Mouse (Mus musculus) heart, postnatal 0 days (tissue): ENCODE measurements at regions not wholly inside any gene's neighbourhood (a gene's known extent, or its start where the extent isn't known, plus 50 kb on each side); places are given as distances from the start of the nearest gene placed in this dataset.
A peak's percentile ranks its signal among the peaks of the same experiment; 100 is the strongest.

Experiments used
- ATAC-seq: fragments of 200-750 bp; cut with Nextera tagmentation; 2 replicates; pipeline ENCODE4 v1.8.0; 2017; ENCODE audit warnings: low read depth, moderate number of reproducible peaks, moderate library complexity; ENCODE audit not compliant: insufficient read depth
- DNase-seq: peaks from one replicate; pipeline ENCODE4 v3.0.0-alpha.2; 2016; ENCODE audit warnings: low spot score
- H3K27ac ChIP-seq: fragments of 300-500 bp; sonication (generic); 2 replicates; pipeline ENCODE4 v1.5.1; 2014; ENCODE audit warnings: low read depth, mild to moderate bottlenecking
- H3K27me3 ChIP-seq: fragments of 300-500 bp; sonication (generic); 2 replicates; pipeline ENCODE4 v1.6.1; 2014; ENCODE audit warnings: low read length, mixed read lengths; ENCODE audit not compliant: control insufficient read depth, insufficient read depth
- H3K36me3 ChIP-seq: fragments of 300-500 bp; sonication (generic); replicated peaks from 2 replicates; pipeline ENCODE4 v1.6.1; 2014; ENCODE audit warnings: low read length, mixed read lengths; ENCODE audit not compliant: control insufficient read depth, insufficient read depth
- H3K4me1 ChIP-seq: fragments of 300-500 bp; sonication (generic); 2 replicates; pipeline ENCODE4 v1.6.1; 2014; ENCODE audit warnings: antibody characterized with exemption; ENCODE audit not compliant: control insufficient read depth, insufficient read depth
- H3K4me2 ChIP-seq: fragments of 300-500 bp; sonication (generic); 2 replicates; pipeline ENCODE4 v1.6.1; 2014; ENCODE audit warnings: low read depth, mild to moderate bottlenecking, low read length, moderate library complexity
- H3K4me3 ChIP-seq: fragments of 300-500 bp; sonication (generic); 2 replicates; pipeline ENCODE4 v1.5.1; 2014; ENCODE audit warnings: low read depth, low read length
- H3K9ac ChIP-seq: fragments of 300-500 bp; sonication (generic); replicated peaks from 2 replicates; pipeline ENCODE4 v1.6.1; 2014; ENCODE audit warnings: low read depth, low read length, mixed read lengths
- H3K9me3 ChIP-seq: fragments of 300-500 bp; sonication (generic); replicated peaks from 2 replicates; pipeline ENCODE4 v1.6.1; 2016; ENCODE audit warnings: low read length; ENCODE audit not compliant: control insufficient read depth
- CTCF ChIP-seq: IDR thresholded peaks from 2 replicates; pipeline ENCODE4 v1.5.1; 2016; ENCODE audit warnings: antibody characterized with exemption, control low read depth, low read depth
- EP300 ChIP-seq: IDR thresholded peaks from 2 replicates; pipeline ENCODE4 v1.6.1; 2016; ENCODE audit warnings: antibody characterized with exemption, low read depth
- WGBS: fragments of 180-500 bp; shearing (Covaris S2); extraction: QIAGEN DNeasy Blood & Tissue Kit; methylation state at CpG from one replicate; pipeline ENCODE4 v1.1.7; 2014; 5-methylcytosine and 5-hydroxymethylcytosine counted together

DNA sequence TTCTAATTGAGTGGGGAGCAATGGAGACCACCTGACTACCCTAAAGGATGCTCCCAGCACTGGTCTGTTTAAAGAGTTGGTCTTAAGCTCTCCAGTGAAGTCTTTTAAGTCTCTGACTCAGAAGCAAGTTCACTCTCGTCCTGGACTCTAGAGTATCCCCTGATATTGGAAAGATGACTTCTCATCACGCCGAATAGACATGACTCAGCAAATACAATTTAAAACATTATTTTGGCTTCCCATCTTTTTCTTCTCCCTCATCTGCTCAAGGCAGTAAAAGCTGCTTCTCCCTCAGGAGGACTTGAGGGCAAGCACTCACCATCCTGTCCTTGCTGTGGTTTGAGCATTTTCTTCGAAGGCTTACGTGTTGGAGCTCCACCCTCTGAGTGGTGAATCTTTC lies 92.7 kb upstream of the Max start:
- TF ChIP-seq EP300 (no peak), CTCF (no peak)
- no peaks in the 10 kb centered on the region for H3K9me3 ChIP-seq
- H3K36me3 ChIP-seq, result no peaks in the 10 kb centered on the region
- no peak overlapping the region for H3K9ac ChIP-seq
- WGBS, result 83% methylated on average over 5 of the region's 5 CpGs
- DNase-seq (no peak), ATAC-seq (no peak)
- H3K27ac ChIP-seq, result no peak overlapping the region
- H3K4me2 ChIP-seq, result no peak overlapping the region
- H3K4me3 ChIP-seq, result no peak overlapping the region
- H3K27me3 ChIP-seq, result no peaks in the 10 kb centered on the region; the same call in 1 of the 2 replicates
- H3K4me1 ChIP-seq, result peaks cover 2% of the 10 kb centered on the region; the same call in 1 of the 2 replicates

DNA sequence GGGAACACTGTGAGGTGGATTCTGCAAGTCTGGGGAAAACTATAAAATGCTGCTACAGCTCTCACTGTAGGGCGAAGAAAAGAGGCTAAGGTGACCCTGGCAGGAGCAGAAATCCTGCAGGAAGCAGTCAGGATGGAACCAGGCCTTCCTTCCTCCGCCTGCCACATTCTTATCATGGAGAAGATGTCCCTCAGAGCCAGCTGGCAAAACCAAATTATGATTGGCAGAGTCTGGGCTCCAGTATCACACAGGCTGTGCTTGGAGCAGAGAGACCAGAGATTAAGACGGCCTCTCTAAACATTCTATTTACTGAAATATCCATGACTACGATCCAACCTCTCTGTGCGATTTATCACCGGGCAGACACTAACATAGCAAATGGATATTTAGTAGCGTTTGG lies 92.2 kb upstream of the Max start:
- H3K27ac ChIP-seq, result no peak overlapping the region
- 68% methylated on average over 7 of the region's 7 CpGs for WGBS
- H3K27me3 ChIP-seq, result no peaks in the 10 kb centered on the region; the same call in 1 of the 2 replicates
- no peak overlapping the region for H3K9ac ChIP-seq
- DNase-seq, result no peak
- H3K4me2 ChIP-seq, result no peak overlapping the region
- H3K4me3 ChIP-seq, result no peak overlapping the region
- H3K36me3 ChIP-seq, result no peaks in the 10 kb centered on the region
- ATAC-seq, result no peak
- no peaks in the 10 kb centered on the region; the same call in 1 of the 2 replicates for H3K4me1 ChIP-seq
- TF ChIP-seq CTCF (no peak), EP300 (no peak)
- H3K9me3 ChIP-seq, result no peaks in the 10 kb centered on the region

DNA sequence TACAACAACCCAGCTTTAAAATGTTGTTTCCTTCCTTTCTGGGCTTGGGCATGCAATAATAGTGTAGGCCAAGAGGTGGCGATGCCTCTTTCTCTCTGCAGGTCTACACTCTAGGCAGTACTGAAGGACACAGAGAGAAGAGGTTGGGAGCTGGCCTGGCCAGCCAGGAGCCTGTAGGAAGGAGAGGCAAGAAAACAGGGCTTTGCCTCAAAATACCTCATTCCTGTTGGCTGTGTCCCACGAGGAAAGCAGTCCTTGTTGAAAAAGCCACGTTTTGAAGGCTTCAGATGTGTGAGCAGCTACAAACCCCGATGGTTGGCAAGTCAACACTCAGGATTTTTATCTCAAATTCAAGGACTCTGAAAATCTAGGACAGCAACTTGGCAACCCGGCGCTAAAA lies 90.9 kb upstream of the Max start:
- H3K27me3 ChIP-seq, result no peaks in the 10 kb centered on the region; the same call in 1 of the 2 replicates
- H3K27ac ChIP-seq, result no peak overlapping the region
- H3K9me3 ChIP-seq, result no peaks in the 10 kb centered on the region
- peak; percentile 69 for DNase-seq
- H3K9ac ChIP-seq, result no peak overlapping the region
- H3K4me2 ChIP-seq, result no peak overlapping the region
- ATAC-seq, result peak; percentile 67; the same call in 1 of the 2 replicates
- no peak overlapping the region for H3K4me3 ChIP-seq
- TF ChIP-seq CTCF, result peak; percentile 69
- no peak for TF ChIP-seq EP300
- no peaks in the 10 kb centered on the region; the same call in 1 of the 2 replicates for H3K4me1 ChIP-seq
- WGBS, result 44% methylated on average over 6 of the region's 6 CpGs
- H3K36me3 ChIP-seq, result no peaks in the 10 kb centered on the region

DNA sequence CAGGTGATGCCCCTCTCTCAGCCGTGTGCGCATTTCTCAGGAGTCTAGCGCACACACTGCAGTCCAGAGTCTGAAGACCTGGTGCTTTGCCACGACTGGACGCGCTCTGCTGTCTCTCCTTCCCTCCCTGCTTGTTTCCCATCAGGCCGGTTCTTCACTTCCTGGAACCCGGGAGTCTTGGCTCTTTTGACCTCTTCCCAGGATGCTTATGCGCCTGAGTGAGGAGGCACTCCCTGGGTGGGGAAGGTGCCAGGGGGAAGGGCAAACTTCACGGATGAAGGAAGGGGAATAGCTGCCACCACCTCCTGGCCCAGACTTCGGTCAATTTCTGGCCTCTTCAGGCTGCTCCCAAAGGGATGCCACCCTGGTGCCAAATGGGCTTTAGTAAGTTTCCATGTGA lies 86.4 kb upstream of the Max start:
- TF ChIP-seq CTCF (no peak), EP300 (no peak)
- no peak overlapping the region for H3K27ac ChIP-seq
- 46% methylated on average over 11 of the region's 11 CpGs for WGBS

DNA sequence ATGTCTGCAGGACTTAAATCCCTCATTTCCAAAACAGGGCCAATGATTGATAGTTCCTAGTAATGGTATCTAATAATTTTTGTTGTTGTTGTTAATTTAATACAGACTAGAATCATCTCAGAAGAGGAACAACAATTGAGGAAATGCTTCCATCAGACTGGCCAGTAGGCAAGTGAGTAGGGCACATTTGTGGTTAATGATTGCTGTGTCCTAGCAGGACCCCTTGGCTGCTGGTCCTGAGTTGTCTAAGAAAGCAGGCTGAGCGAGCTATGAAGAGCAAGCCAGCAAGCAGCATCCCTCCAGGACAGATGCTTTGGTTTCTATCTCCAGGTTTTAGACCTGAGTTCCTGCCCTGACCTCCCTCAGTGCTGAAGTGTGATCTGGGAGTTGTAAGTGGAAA lies 85.3 kb upstream of the Max start:
- no peak for TF ChIP-seq CTCF
- TF ChIP-seq EP300, result no peak
- DNase-seq (no peak), ATAC-seq (no peak)
- Histone ChIP-seq H3K27me3 (no peaks in the 10 kb centered on the region), H3K4me1 (no peaks in the 10 kb centered on the region), H3K27ac (no peak overlapping the region), H3K9ac (no peak overlapping the region), H3K36me3 (no peaks in the 10 kb centered on the region), H3K9me3 (0 out of 2 replicates have a peak, but pooled peaks cover 5% of the 10 kb centered on the region), H3K4me3 (no peak overlapping the region), H3K4me2 (no peak overlapping the region)
- WGBS, result 77% methylated on average over 1 of the region's 1 CpGs

More for the DNA sequence above, 86.4 kb upstream of the Max start:
- Histone ChIP-seq H3K4me2 (no peak overlapping the region), H3K9me3 (0 out of 2 replicates have a peak, but pooled peaks cover 5% of the 10 kb centered on the region), H3K4me3 (no peak overlapping the region), H3K27me3 (no peaks in the 10 kb centered on the region), H3K36me3 (no peaks in the 10 kb centered on the region), H3K9ac (no peak overlapping the region), H3K4me1 (no peaks in the 10 kb centered on the region)
- DNase-seq (no peak), ATAC-seq (no peak)

DNA sequence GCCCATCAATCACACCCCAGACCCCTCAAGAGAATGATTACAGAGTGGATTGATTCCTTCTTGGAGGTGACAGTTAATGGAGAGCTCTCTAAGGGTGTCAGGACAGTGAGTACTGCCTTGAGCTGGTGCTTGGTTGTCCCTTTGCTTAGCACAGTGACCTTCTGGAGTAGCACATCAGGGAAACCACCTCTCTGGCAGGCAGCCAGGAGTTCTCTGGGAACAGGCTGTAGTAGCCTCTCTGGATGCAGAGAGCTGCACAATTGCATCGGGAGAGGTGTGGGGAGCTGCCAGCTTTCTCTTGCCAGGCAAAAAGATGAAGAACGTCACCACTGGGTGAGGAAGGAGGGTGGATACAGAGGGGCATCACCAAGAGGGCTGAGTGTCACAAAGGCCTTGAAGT lies 84.0 kb upstream of the Max start:
- DNase-seq (peak; percentile 45), ATAC-seq (peak; percentile 60)
- Histone ChIP-seq H3K27me3 (no peaks in the 10 kb centered on the region), H3K4me3 (no peak overlapping the region), H3K4me2 (no peak overlapping the region), H3K4me1 (no peaks in the 10 kb centered on the region), H3K9ac (no peak overlapping the region), H3K27ac (no peak overlapping the region), H3K9me3 (0 out of 2 replicates have a peak, but pooled peaks cover 5% of the 10 kb centered on the region), H3K36me3 (no peaks in the 10 kb centered on the region)
- WGBS, result 17% methylated on average over 2 of the region's 2 CpGs
- no peak for TF ChIP-seq EP300
- no peak for TF ChIP-seq CTCF
